Mouse (Mus musculus) testis, adult 2 months (tissue): ENCODE data around the gene B3galt4.
A peak's percentile ranks its signal among the peaks of the same experiment; 100 is the strongest.

Experiments
- CTCF ChIP-seq: fragments of 200-500 bp; IDR thresholded peaks from 2 replicates; pipeline ENCODE4 v1.5.1; 2012; ENCODE audit warnings: low read depth, mild to moderate bottlenecking, inconsistent platforms, low read length, moderate library complexity; ENCODE audit not compliant: control insufficient read depth, insufficient read depth, insufficient replicate concordance
- POLR2A ChIP-seq: fragments of 200-500 bp; IDR thresholded peaks from 2 replicates; pipeline ENCODE4 v1.6.1; 2012; ENCODE audit warnings: low read depth, mild to moderate bottlenecking, inconsistent platforms, low read length, moderate library complexity; ENCODE audit not compliant: control insufficient read depth

DNA sequence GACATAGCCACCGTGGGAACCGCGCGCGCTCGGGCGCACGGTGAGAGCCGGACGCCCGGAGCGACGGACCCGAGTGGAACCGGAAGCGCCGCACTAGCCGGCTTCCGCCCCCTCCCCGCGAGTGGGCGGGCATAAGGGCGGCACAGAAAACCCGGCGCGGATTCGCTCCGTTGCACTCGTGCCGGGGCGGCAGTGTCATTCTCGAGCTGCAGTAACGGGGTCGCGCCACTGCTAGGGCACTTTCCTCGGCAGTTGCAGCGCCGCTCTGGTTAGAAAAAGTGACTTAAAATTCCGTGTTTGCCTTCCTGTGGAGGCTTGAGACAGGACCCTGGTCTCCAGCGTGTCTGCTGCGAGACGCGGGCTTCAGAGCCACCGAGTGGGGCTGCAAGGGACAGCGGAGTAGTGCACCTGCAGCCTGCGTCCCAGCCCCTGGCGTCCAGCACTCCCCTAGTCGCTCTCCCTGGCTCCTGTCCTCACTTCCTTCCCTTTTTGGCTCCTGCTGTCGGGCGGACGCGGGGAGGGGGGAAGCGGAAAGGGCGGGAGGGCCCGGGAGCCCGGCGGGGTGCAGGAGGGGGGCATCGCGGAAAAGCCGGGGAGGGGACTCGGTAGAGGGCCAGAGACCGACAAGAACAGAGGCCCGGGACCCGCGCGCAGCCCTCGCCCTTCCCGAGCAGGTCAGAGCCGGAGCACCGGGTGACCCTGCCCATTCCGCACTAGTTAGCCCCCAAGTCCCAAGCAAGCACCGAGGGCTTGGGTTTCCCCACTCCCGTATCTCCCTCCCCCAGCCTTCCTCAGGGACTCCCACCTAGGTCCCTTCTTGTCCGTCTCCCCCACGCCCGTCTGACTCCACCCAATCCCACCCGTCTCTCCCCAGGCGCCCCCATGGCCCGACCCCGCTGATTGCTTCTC lies 21.7 kb downstream of the B3galt4 start, which contains the start of gene Rgl2:
- peak; percentile 67; the same call in 1 of the 2 replicates for TF ChIP-seq POLR2A
- TF ChIP-seq CTCF, result no peak
